Mouse (Mus musculus): Measurements from ENCODE around the gene Diexf. TPM values are rescaled to one million over a fixed set of nuclear protein-coding genes. Genes with fewer than 3 reads are reported as not detected.

Diexf gene
- polyA plus RNA-seq, 1 experiment from 2014 or later: 12.6 TPM

GRCm38 (mm10) chr1:193054401-193054800 lies 75.7 kb downstream of the Diexf start:
- H3K4me2 ChIP-seq (ENCODE audit: low read depth, low read length): no peak overlapping the region
- no peaks in the 10 kb centered on the region for H3K4me1 ChIP-seq (ENCODE audit: control insufficient read depth, insufficient read depth, low read length)
- no peak for ATAC-seq (ENCODE audit: low read depth)
- no peaks in the 10 kb centered on the region for H3K36me3 ChIP-seq (ENCODE audit: control insufficient read depth, insufficient read depth, low read length)
- H3K9ac ChIP-seq (replicated peaks; ENCODE audit: low read depth, low read length): no peak overlapping the region
- H3K27me3 ChIP-seq (ENCODE audit: control insufficient read depth, insufficient read depth, low read length): no peaks in the 10 kb centered on the region
- H3K4me3 ChIP-seq (ENCODE audit: low read depth, low read length): no peak overlapping the region
- 84% methylated on average over 5 of the region's 5 CpGs for WGBS
- H3K9me3 ChIP-seq (ENCODE audit: control insufficient read depth, low read length): no peaks in the 10 kb centered on the region
- H3K27ac ChIP-seq (ENCODE audit: low read depth, low read length): no peak overlapping the region

DNA sequence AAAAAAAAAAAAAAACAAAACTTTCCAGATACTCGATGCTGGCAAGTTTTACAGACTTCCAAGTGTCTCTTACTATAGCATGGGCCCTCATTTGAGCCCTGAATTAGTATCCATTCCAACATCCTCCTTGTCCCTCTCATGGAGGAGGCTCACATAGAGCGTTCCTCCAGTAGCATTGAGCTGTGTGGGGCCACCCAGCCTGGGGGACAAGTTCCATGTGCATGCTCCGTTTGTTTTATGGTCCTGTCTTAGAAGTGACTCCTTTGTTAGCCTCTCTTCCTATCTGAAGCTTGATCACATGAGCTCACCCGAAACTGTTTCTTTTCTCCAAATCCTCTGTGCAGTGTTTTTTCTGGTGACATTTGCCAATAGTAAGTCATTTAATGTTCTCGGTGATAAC lies 77.0 kb downstream of the Diexf start:
- WGBS: 47% methylated on average over 5 of the region's 5 CpGs
- no peak overlapping the region for H3K4me3 ChIP-seq (ENCODE audit: low read depth, low read length)
- no peak overlapping the region for H3K9ac ChIP-seq (replicated peaks; ENCODE audit: low read depth, low read length)
- no peaks in the 10 kb centered on the region for H3K36me3 ChIP-seq (ENCODE audit: control insufficient read depth, insufficient read depth, low read length)
- H3K4me1 ChIP-seq (ENCODE audit: control insufficient read depth, insufficient read depth, low read length): no peaks in the 10 kb centered on the region
- H3K27me3 ChIP-seq (ENCODE audit: control insufficient read depth, insufficient read depth, low read length): no peaks in the 10 kb centered on the region
- no peak overlapping the region for H3K4me2 ChIP-seq (ENCODE audit: low read depth, low read length)
- no peaks in the 10 kb centered on the region for H3K9me3 ChIP-seq (ENCODE audit: control insufficient read depth, low read length)
- no peak overlapping the region for H3K27ac ChIP-seq (ENCODE audit: low read depth, low read length)
- no peak for ATAC-seq (ENCODE audit: low read depth)

GRCm38 (mm10) chr1:193047616-193048015 lies 82.5 kb downstream of the Diexf start:
- H3K4me1 ChIP-seq (ENCODE audit: control insufficient read depth, insufficient read depth, low read length): no peaks in the 10 kb centered on the region
- no peak overlapping the region for H3K27ac ChIP-seq (ENCODE audit: low read depth, low read length)
- no peak overlapping the region for H3K9ac ChIP-seq (replicated peaks; ENCODE audit: low read depth, low read length)
- ATAC-seq (ENCODE audit: low read depth): no peak
- no peaks in the 10 kb centered on the region for H3K27me3 ChIP-seq (ENCODE audit: control insufficient read depth, insufficient read depth, low read length)
- no peak overlapping the region for H3K4me3 ChIP-seq (ENCODE audit: low read depth, low read length)
- H3K36me3 ChIP-seq (ENCODE audit: control insufficient read depth, insufficient read depth, low read length): no peaks in the 10 kb centered on the region
- H3K4me2 ChIP-seq (ENCODE audit: low read depth, low read length): no peak overlapping the region
- 89% methylated on average over 4 of the region's 4 CpGs for WGBS
- no peaks in the 10 kb centered on the region for H3K9me3 ChIP-seq (ENCODE audit: control insufficient read depth, low read length)

DNA sequence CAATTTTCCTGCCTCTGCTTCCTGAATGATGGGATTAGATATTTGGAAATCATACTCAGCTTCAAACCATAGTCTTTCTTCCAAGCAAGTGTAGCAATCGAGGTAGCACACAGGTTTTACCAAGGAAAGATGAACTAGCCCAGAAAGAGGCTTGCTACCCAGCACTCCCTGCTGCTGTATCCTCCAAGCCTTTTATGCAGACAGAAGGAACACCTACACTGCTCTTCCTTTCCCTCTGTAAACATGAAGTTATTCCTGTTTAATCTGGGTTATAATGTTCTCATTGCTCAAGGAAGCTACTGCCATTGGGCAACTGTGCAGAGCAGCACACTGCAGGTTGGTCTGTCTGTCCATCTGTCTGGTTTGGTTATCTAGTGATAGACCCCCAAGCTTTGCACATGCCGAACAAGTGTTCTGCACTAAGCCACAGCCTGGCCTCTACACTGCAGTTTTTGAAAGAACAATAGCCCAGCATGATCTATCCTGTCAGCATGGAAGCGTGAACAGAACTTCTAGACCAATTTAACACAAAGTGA lies 87.2 kb downstream of the Diexf start:
- no peak overlapping the region for H3K9ac ChIP-seq (replicated peaks; ENCODE audit: low read depth, low read length)
- H3K4me3 ChIP-seq (ENCODE audit: low read depth, low read length): no peak overlapping the region
- 62% methylated on average over 3 of the region's 3 CpGs for WGBS
- H3K4me1 ChIP-seq (ENCODE audit: control insufficient read depth, insufficient read depth, low read length): no peaks in the 10 kb centered on the region
- no peaks in the 10 kb centered on the region for H3K9me3 ChIP-seq (ENCODE audit: control insufficient read depth, low read length)
- H3K4me2 ChIP-seq (ENCODE audit: low read depth, low read length): no peak overlapping the region
- no peaks in the 10 kb centered on the region for H3K36me3 ChIP-seq (ENCODE audit: control insufficient read depth, insufficient read depth, low read length)
- no peak overlapping the region for H3K27ac ChIP-seq (ENCODE audit: low read depth, low read length)
- no peaks in the 10 kb centered on the region for H3K27me3 ChIP-seq (ENCODE audit: control insufficient read depth, insufficient read depth, low read length)
- no peak for ATAC-seq (ENCODE audit: low read depth)

Other genes with a start within 250 kb of the Diexf start
- 10.6 and 13.0 TPM in 2 replicates for gene Syt14, start 94.5 kb downstream of the Diexf start, polyA plus RNA-seq (2014; fragmentation: Nextera tagmentation; extraction: Ambion mirVana)
- gene Irf6, start 22.8 kb upstream of the Diexf start, polyA plus RNA-seq (2014; fragmentation: Nextera tagmentation; extraction: Ambion mirVana): 0.64 and 0.80 TPM in 2 replicates
- gene A130010J15Rik, start 37.8 kb upstream of the Diexf start, polyA plus RNA-seq (2014; fragmentation: Nextera tagmentation; extraction: Ambion mirVana): 11.2 and 13.0 TPM in 2 replicates
- gene Traf3ip3, start 71.4 kb upstream of the Diexf start, polyA plus RNA-seq (2014; fragmentation: Nextera tagmentation; extraction: Ambion mirVana): 1.1 and 3.4 TPM in 2 replicates
- gene Lamb3, start 77.4 kb upstream of the Diexf start, polyA plus RNA-seq (2014; fragmentation: Nextera tagmentation; extraction: Ambion mirVana): 0.23 TPM in 2 replicates
- not detected in 2 replicates for gene Hsd11b1, start 133.8 kb upstream of the Diexf start, polyA plus RNA-seq (2014; fragmentation: Nextera tagmentation; extraction: Ambion mirVana)
- 5.6 and 6.9 TPM in 2 replicates for gene G0s2, start 142.9 kb upstream of the Diexf start, polyA plus RNA-seq (2014; fragmentation: Nextera tagmentation; extraction: Ambion mirVana)
- gene Camk1g, start 240.0 kb upstream of the Diexf start, polyA plus RNA-seq (2014; fragmentation: Nextera tagmentation; extraction: Ambion mirVana): 45.3 and 51.0 TPM in 2 replicates